Mouse (Mus musculus) C2C12 (cell line): ENCODE measurements around the gene Crispld2.

ENCODE experiments used
- CTCF ChIP-seq: IDR thresholded peaks from one replicate; pipeline ENCODE4 v1.5.1; 2011; ENCODE audit not compliant: control insufficient read depth, insufficient read depth, insufficient read length
- MAX ChIP-seq: IDR thresholded peaks from one replicate; pipeline ENCODE4 v1.6.1; 2011; ENCODE audit warnings: mild to moderate bottlenecking, control low read depth
- MYOG ChIP-seq: IDR thresholded peaks from one replicate; pipeline ENCODE4 v1.6.1; 2011; ENCODE audit not compliant: control insufficient read depth, insufficient read length; ENCODE audit errors: extremely low read depth
- USF1 ChIP-seq: IDR thresholded peaks from one replicate; pipeline ENCODE4 v1.6.1; 2011; ENCODE audit warnings: low read depth, mild to moderate bottlenecking, control low read depth, moderate library complexity

GRCm38 (mm10) chr8:120065611-120066010 lies 73.4 kb downstream of the Crispld2 start:
- TF ChIP-seq CTCF (no peak), MAX (no peak), MYOG (no peak), USF1 (no peak)
